Mouse (Mus musculus): ENCODE data around the gene Rpap2. TPM values are rescaled to one million over a fixed set of nuclear protein-coding genes. Genes with fewer than 3 reads are reported as not detected.

Rpap2 gene
- 1.9 and 4.2 TPM in 2 replicates for polyA plus RNA-seq (2012; ENCODE audit: low replicate concordance)

DNA sequence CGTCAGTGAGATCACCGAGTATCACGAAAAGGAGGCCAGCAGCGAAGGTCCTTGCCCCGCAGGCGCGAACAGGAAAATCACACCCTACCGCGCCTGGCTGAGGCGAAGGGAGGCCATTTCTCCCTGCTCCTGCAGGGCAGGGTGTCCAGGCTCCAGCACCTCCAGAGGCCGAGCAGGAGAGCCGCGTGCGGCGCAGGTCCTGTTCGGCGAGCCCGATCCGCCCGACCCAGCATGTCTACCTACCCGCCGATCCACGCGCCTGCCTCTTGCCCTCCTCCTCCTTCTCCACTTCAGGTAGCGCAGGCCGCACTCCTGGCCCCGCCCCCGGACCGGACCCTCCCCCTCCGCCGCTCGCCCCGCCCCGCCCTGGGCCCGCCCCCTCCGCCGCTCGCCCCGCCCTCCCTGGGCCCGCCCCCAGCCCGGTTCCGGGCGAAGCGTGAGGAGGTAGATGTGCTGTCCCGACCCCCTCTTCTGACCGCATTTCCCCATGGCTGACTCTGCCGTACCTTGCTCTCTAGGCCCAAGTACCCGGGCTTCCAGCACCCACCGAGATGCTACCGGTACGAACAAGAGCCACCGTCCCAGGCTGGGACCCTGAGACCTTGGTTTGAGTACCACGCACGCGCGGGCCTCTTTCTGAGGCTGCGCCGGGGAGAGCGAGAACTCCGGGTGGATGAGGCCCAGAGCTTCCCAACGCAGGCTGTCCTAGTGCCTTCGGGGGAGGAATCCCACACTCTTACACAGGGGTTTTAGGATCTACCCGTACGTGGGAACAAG lies at the start of gene Rpap2, which contains the start of gene Glmn:
Rpap2 (plus strand) TSS at position 73 of the 777 bp plus-strand sequence.
Glmn (minus strand) TSS at position 588 of the 777 bp plus-strand sequence.

Other genes with a start within 250 kb of the Rpap2 start
- not detected in 2 replicates for gene Ephx4, start 194.6 kb upstream of the Rpap2 start, polyA plus RNA-seq (2012; ENCODE audit: low replicate concordance)
- gene Lpcat2b, start 165.8 kb upstream of the Rpap2 start, polyA plus RNA-seq (2012; ENCODE audit: low replicate concordance) = not detected in 2 replicates
- gene Btbd8, start 159.4 kb upstream of the Rpap2 start, polyA plus RNA-seq (2012; ENCODE audit: low replicate concordance) = 0.19 and 1.7 TPM in 2 replicates
- 0.05 TPM in 1 of 2 replicates, not detected in the other for gene Gm42669, start 89.8 kb upstream of the Rpap2 start, polyA plus RNA-seq (2012; ENCODE audit: low replicate concordance)
- not detected in 2 replicates for gene 1700028K03Rik, start 62.7 kb upstream of the Rpap2 start, polyA plus RNA-seq (2012; ENCODE audit: low replicate concordance)
- gene Glmn, start 515 bp downstream of the Rpap2 start, polyA plus RNA-seq (2012; ENCODE audit: low replicate concordance) = 0.25 TPM in 1 of 2 replicates, not detected in the other
- gene Gfi1, start 128.7 kb downstream of the Rpap2 start, polyA plus RNA-seq (2012; ENCODE audit: low replicate concordance) = 4.5 and 9.6 TPM in 2 replicates
- not detected in 2 replicates for gene Ube2d2b, start 232.7 kb downstream of the Rpap2 start, polyA plus RNA-seq (2012; ENCODE audit: low replicate concordance)